Mouse (Mus musculus) layer of hippocampus, adult 9-10 months (tissue): ENCODE results near the gene Usp49.
"Not testable (repeated sequence)": the region's sequence is repeated elsewhere in the genome, so short reads cannot be mapped to it uniquely, and the experiment has no call there.

Source experiments
- DNase-seq: peaks from one replicate; pipeline ENCODE4 v3.0.0; 2022; ENCODE audit warnings: low spot score

Gene Usp49

GRCm38 (mm10) chr17:47630678-47631065, at the start of gene Usp49:
Gene Usp49, plus strand, starts transcription at chr17:47630690.
- DNase-seq = no peak

- DNase-seq = no peak
These were observed 49.5 kb upstream of the Usp49 start for GRCm38 (mm10) chr17:47580962-47581361.

GRCm38 (mm10) chr17:47588517-47588916, 42.0 kb upstream of the Usp49 start:
- no peak for DNase-seq

GRCm38 (mm10) chr17:47591073-47591472, 39.4 kb upstream of the Usp49 start:
- DNase-seq = no peak

- DNase-seq = peak; percentile 51
These were observed 37.2 kb upstream of the Usp49 start for GRCm38 (mm10) chr17:47593215-47593853.

GRCm38 (mm10) chr17:47593854-47594182, 36.7 kb upstream of the Usp49 start:
- DNase-seq = no peak

GRCm38 (mm10) chr17:47594183-47594968, 36.1 kb upstream of the Usp49 start:
- DNase-seq = no peak

GRCm38 (mm10) chr17:47594969-47595247, 35.6 kb upstream of the Usp49 start:
- DNase-seq = no peak

- DNase-seq = no peak
These were observed 35.0 kb upstream of the Usp49 start for GRCm38 (mm10) chr17:47595248-47596161.

- DNase-seq = no peak
These were observed 34.2 kb upstream of the Usp49 start for GRCm38 (mm10) chr17:47596162-47596838.

GRCm38 (mm10) chr17:47596839-47597164, 33.7 kb upstream of the Usp49 start:
- no peak for DNase-seq

GRCm38 (mm10) chr17:47597261-47597660, 33.2 kb upstream of the Usp49 start:
- DNase-seq = no peak

GRCm38 (mm10) chr17:47597838-47598579, 32.5 kb upstream of the Usp49 start:
- no peak for DNase-seq

- not testable (repeated sequence) for DNase-seq
These were observed 31.7 kb upstream of the Usp49 start for GRCm38 (mm10) chr17:47598580-47599304.

GRCm38 (mm10) chr17:47599511-47600297, 30.8 kb upstream of the Usp49 start:
- no peak for DNase-seq

GRCm38 (mm10) chr17:47600601-47601388, 29.7 kb upstream of the Usp49 start:
- DNase-seq = no peak

- DNase-seq = no peak
These were observed 29.1 kb upstream of the Usp49 start for GRCm38 (mm10) chr17:47601389-47601755.

GRCm38 (mm10) chr17:47602289-47602688, 28.2 kb upstream of the Usp49 start:
- DNase-seq = no peak

GRCm38 (mm10) chr17:47606220-47606619, 24.3 kb upstream of the Usp49 start:
- no peak for DNase-seq
